Mouse (Mus musculus) gastrocnemius, postnatal 36 days (tissue): ENCODE results near the gene Slc13a3. TPM values are rescaled to one million over a fixed set of nuclear protein-coding genes. Genes with fewer than 3 reads are reported as not detected.
"Not testable (repeated sequence)": the region's sequence is repeated elsewhere in the genome, so short reads cannot be mapped to it uniquely, and the experiment has no call there.

Source experiments
- DNase-seq, 2 experiments: peaks; one replicate each; pipeline ENCODE4 v3.0.0; 2022
- intact Hi-C: fragments of 180-260 bp; cut with DNase I; formaldehyde crosslinking; loops from one replicate; pipeline ENCODE4 v1.15.1; 2025
- long read RNA-seq, 2 experiments: library from polyadenylated mRNA; stranded (forward); transcript quantifications; one replicate each; pipeline ENCODE4 v2.0.0; 2021
- total RNA-seq, 2 experiments: library from RNA; stranded (reverse); gene quantifications; 2 replicates each; pipeline ENCODE4 v1.2.3; 2021

Gene Slc13a3
- total RNA-seq = under 1 TPM in 1 of 2 experiments, not detected in 1; 0.27 TPM
- long read RNA-seq, experiment 1, partial matches to known transcripts = 0 of 1 reads
- long read RNA-seq, experiment 1, other reads (novel, unspliced or antisense) = 1 of 1 reads
- long read RNA-seq, experiment 2 = 0 reads

GRCm38 (mm10) chr2:165473003-165473402 is at the start of gene Slc13a3:
Gene Slc13a3 (minus strand): TSS chr2:165473230.
- DNase-seq = no peak
- intact Hi-C loops = no loop called here

GRCm38 (mm10) chr2:165515178-165515728 is 42.2 kb upstream of the Slc13a3 start:
- intact Hi-C loops = no loop called here
- no peak for DNase-seq

GRCm38 (mm10) chr2:165512870-165513600 is 40.0 kb upstream of the Slc13a3 start:
- intact Hi-C loops = no loop called here
- no peak for DNase-seq

- DNase-seq = no peak
- intact Hi-C loops = no loop called here
These were observed 39.4 kb upstream of the Slc13a3 start for GRCm38 (mm10) chr2:165512426-165512825.

GRCm38 (mm10) chr2:165511530-165511929 is 38.5 kb upstream of the Slc13a3 start:
- intact Hi-C loops, DNase-seq: not testable (repeated sequence)

- DNase-seq, intact Hi-C loops: not testable (repeated sequence)
These were observed 38.0 kb upstream of the Slc13a3 start for GRCm38 (mm10) chr2:165510914-165511458.

GRCm38 (mm10) chr2:165510466-165510865 is 37.4 kb upstream of the Slc13a3 start:
- intact Hi-C loops = no loop called here
- no peak for DNase-seq

- DNase-seq = no peak
- intact Hi-C loops = no loop called here
These were observed 36.7 kb upstream of the Slc13a3 start for GRCm38 (mm10) chr2:165509686-165510085.

- intact Hi-C loops = no loop called here
- DNase-seq = peak; percentile 58 to 60
These were observed 30.5 kb upstream of the Slc13a3 start, which contains the start of gene Slc2a10 for GRCm38 (mm10) chr2:165503259-165504203. Gene Slc2a10 (plus strand): TSS chr2:165503787.

- DNase-seq = no peak
- intact Hi-C loops = no loop called here
These were observed 25.8 kb upstream of the Slc13a3 start for GRCm38 (mm10) chr2:165498816-165499215.

- intact Hi-C loops = no loop called here
- DNase-seq = no peak
These were observed 24.8 kb upstream of the Slc13a3 start for GRCm38 (mm10) chr2:165497706-165498275.

GRCm38 (mm10) chr2:165496251-165496650 is 23.2 kb upstream of the Slc13a3 start:
- DNase-seq = no peak
- intact Hi-C loops = no loop called here

- intact Hi-C loops = no loop called here
- DNase-seq = no peak
These were observed 21.5 kb upstream of the Slc13a3 start for GRCm38 (mm10) chr2:165494495-165494894.

GRCm38 (mm10) chr2:165493587-165494210 is 20.7 kb upstream of the Slc13a3 start:
- intact Hi-C loops = no loop called here
- DNase-seq = no peak

GRCm38 (mm10) chr2:165492648-165493553 is 19.9 kb upstream of the Slc13a3 start, which contains the start of gene Trp53rka:
Gene Trp53rka (minus strand): TSS chr2:165493324.
- DNase-seq = peak; percentile 75 to 76
- intact Hi-C loops = no loop called here

GRCm38 (mm10) chr2:165486881-165487535 is 14.0 kb upstream of the Slc13a3 start:
- peak in 1 of 2 experiments; percentile 25 for DNase-seq
- intact Hi-C loops = loop anchor here (1.0 to 10.0 kb wide), 2 partner anchors 94 to 122 kb away; partner anchors contain the start of gene Zfp663

- intact Hi-C loops = loop anchor here (10.0 kb wide), 1 partner anchor 122 kb away; the partner anchor contains the start of gene Zfp663
- DNase-seq = no peak
These were observed 13.4 kb upstream of the Slc13a3 start for GRCm38 (mm10) chr2:165486401-165486800.

- intact Hi-C loops = loop anchor here (10.0 kb wide), 1 partner anchor 121 kb away; the partner anchor contains the start of gene Zfp663
These were observed 12.8 kb upstream of the Slc13a3 start for GRCm38 (mm10) chr2:165485826-165486225.

More at GRCm38 (mm10) chr2:165485826-165486225, 12.8 kb upstream of the Slc13a3 start:
- no peak for DNase-seq
